Mouse (Mus musculus): ENCODE data around the gene Hfe. TPM values are rescaled to one million over a fixed set of nuclear protein-coding genes. Genes with fewer than 3 reads are reported as not detected.
"Not testable (repeated sequence)": the region's sequence is repeated elsewhere in the genome, so short reads cannot be mapped to it uniquely, and the experiment has no call there.

The Hfe gene
- total RNA-seq, 2 experiments from 2014 or later, result 25.6 to 25.7 TPM

DNA sequence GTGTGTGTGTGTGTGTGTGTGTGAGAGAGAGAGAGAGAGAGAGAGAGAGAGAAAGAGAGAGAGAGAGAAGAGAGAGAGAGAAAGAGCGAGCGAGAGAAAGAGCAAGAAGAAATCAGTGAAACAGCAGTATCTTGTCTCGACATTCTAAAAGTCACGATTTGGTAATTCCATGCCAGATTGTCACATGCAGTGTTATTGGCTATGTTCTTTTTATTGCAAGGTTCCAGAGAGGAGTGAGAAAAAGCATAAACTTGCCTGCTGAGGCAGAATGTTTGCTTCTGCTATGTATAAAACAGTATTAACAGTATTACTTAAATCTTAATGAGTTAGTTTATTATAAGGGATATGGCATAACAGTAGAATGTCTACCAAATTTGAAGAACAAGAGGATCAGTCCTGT is 24.7 kb downstream of the Hfe start:
- no peak for DNase-seq (ENCODE audit: low spot score)

DNA sequence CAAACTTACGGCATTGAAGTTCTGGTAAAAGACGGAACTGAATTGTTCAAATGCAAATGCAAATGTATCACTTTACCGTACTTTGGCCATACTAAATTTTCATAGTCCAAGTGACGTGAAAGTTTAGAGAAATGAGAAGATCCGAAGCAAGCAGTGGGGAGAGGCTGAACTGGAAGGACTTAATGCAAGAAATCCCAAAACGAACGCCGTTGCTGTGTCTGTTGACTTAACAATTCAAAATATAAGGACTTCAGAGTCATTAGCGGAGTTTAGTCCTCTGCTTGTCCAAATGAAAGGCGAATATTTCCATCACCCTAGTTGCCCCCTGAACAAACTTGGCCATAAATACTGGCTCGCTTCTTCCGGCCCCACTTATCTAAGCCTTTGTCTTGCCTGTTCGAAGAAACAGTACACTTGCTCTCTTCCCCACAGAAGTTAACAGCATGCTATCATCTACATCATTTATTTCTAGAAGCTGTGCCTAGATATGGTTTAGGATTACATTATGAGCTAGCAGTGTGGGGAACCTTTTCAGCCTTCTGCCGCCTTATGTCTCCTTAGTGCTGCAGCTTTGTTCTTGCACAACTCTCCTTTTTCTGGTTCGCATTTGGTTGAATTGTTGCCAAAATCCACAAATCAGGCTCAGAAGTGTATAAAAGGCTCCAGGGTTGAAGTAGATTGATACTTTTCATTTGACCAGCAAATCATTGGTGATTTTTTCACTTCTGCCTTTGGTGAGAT is 25.4 kb downstream of the Hfe start:
- DNase-seq (ENCODE audit: low spot score), result no peak

- peak; percentile 58 for DNase-seq (ENCODE audit: low spot score)
These were observed 26.2 kb downstream of the Hfe start for GRCm38 (mm10) chr13:23684295-23684945.

GRCm38 (mm10) chr13:23683755-23684281 is 26.8 kb downstream of the Hfe start, which contains the start of the genes Hist1h2ac and Hist1h2bc:
Hist1h2ac (minus strand) TSS chr13:23683948.
Hist1h2bc (plus strand) TSS chr13:23684199.
- DNase-seq (ENCODE audit: low spot score), result peak; percentile 89

DNA sequence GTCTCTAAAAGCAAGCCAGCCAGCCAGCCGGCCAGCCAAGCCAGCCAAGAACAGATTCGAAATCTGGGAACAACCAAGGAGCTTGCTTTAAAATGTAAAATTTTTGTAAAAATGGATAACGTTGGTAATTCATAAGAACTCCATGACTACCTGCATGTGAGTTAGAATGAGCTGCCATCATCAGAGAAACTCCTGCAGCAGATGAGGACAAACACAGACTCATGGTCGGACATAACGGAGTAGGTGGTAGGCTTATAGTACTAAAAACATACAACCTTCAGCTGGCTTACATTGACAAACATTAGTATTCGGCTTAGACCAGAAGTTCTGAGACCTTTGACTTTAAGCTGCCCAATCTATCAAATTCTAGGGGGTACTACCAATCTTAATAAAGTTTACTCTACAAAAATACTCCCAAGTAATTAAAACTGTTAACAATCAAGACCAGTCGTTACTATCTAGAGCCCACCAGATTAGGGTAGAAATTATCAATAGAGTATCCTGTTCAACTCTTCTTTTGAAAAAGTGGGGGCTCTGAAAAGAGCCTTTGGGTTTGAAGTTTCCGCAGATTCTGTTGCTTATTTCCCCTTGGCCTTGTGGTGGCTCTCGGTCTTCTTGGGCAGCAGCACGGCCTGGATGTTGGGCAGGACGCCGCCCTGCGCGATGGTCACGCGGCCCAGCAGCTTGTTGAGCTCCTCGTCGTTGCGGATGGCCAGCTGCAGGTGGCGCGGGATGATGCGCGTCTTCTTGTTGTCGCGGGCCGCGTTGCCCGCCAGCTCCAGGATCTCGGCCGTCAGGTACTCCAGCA is 27.5 kb downstream of the Hfe start:
- DNase-seq (ENCODE audit: low spot score), result not testable (repeated sequence)

DNA sequence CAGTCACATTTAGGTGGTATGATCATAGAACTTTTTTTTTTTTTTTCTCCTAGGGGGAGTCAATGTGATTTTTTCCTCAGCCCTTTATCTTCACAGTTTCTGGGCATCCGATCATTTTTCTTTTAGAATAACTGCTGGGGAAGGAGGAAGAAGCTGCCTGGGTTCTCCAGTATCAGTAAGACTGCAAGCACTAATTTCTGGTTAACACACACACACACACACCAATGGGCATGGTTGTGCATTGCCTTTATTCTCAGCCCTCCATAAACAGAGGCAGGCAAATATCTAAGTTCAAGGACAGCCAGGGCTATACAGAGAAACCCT is 28.1 kb downstream of the Hfe start:
- DNase-seq (ENCODE audit: low spot score), result no peak

DNA sequence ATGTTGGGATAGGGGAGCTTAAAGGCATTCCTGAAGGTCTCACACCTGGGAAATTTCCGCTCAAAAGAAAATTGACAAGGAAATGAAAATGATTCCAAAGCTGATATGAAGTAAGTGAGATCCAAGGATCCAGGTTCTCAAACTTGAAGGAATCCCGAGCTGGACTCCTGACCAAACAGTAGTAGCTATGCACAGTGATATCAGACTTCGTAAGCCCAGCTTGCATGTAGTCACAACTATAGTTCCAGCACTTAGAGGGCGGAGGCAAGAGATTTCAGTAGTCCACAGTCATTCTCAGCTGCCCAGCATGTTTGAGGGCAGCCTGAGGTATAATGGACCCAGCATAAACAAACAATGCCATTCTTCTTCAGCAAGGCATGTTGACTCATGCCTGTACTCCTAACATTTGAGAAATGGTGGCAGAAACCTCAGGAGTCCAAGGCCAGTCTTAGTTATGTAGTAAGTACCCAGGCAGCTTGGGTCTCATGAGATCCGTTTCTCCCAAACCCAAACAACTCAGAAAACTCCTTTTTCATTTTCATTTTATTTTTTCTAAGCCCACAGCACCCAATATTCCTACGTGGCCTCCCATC is 28.6 kb downstream of the Hfe start:
- no peak for DNase-seq (ENCODE audit: low spot score)

DNA sequence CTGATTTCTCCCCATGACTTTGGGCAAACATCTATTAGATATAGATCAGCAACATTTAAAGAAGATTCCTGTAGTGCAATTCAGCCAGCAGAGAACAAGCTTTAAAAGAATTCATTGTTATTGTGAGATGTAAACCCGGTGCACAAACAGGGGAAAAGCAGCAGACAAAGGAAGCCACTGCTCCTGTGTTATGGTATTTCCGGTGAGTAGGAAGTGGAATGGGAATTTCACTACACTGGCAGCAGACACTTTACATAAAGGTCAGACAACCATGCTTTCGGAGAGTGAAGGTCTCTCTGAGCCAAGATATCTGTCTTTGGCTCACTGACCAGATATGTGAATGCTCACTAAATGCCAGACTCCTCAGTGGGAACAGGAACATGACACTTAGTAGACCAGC is 48.1 kb downstream of the Hfe start:
- DNase-seq (ENCODE audit: low spot score), result no peak

DNA sequence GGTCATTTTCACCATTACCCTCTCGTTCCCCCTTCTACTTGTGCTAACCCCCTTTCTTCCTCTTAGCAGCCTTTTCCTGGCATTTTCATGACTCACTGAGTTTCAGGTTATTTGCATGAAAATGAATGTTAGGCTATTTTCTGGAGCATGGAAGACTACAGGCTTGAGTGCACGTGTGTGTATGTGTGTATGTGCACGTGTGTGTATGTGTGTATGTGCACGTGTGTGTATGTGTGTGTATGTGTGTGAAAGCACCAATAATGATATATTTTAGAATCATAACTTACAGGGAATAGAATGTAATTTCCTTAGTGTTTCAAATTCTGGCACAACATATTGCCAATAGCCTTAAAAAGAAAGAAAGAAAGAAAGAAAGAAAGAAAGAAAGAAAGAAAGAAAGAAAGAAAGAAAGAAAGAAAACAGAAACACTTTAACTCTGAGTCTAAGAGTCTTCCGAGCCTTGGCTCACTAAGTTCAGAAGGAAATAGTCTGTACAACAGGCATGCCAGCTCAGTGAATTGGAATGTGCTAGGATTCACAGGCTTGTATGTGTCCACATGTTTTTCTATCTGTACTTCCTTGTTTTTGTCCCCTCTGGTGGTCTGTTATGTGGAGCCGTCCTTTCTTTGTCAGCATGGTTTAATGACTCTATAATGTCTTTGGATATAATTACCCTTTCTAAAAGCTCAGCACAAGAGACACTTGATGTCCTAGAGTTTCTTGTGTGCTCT is 50.9 kb downstream of the Hfe start:
- no peak for DNase-seq (ENCODE audit: low spot score)

Small RNA genes within 50 kb of the gene (microRNA-seq; reads per million reads assigned to microRNA genes)
- not detected for gene Gm44314
- not detected for gene Gm44350
- gene Gm44484, result not detected

Other genes starting within 250 kb of the Hfe start
- not detected for gene Btn1a1, start 245.0 kb downstream of the Hfe start, total RNA-seq (2021)
- gene Btn2a2, start 222.0 kb downstream of the Hfe start, total RNA-seq (2021), result not detected
- 100 to 1,000 TPM; 149 to 163 TPM for gene Hist1h4h, start 179.8 kb downstream of the Hfe start, total RNA-seq (2021)
- 1 to 10 TPM in 1 of 2 experiments, under 1 TPM in 1; 0.73 to 1.9 TPM for gene Hist1h2af, start 176.9 kb downstream of the Hfe start, total RNA-seq (2021)
- gene Hist1h3g, start 175.4 kb downstream of the Hfe start, total RNA-seq (2021), result under 1 TPM; 0.55 to 0.57 TPM
- gene Hist1h2bh, start 167.5 kb downstream of the Hfe start, total RNA-seq (2021), result 1 to 10 TPM; 1.0 to 1.1 TPM
- 1 to 10 TPM; 3.0 to 4.8 TPM for gene Hist1h3f, start 166.8 kb downstream of the Hfe start, total RNA-seq (2021)
- 10 to 100 TPM in 1 of 2 experiments, 1 to 10 TPM in 1; 8.3 to 12.3 TPM for gene Hist1h4f, start 159.2 kb downstream of the Hfe start, total RNA-seq (2021)
- gene Hist1h1d, start 157.6 kb downstream of the Hfe start, total RNA-seq (2021), result under 1 TPM; 0.83 to 0.89 TPM
- 10 to 100 TPM; 11.6 to 12.3 TPM for gene Hist1h3e, start 148.5 kb downstream of the Hfe start, total RNA-seq (2021)
- under 1 TPM; 0.41 to 0.85 TPM for gene Hist1h2ae, start 139.6 kb downstream of the Hfe start, total RNA-seq (2021)
- gene Hist1h2bg, start 139.5 kb downstream of the Hfe start, total RNA-seq (2021), result 1 to 10 TPM; 2.2 to 3.7 TPM
- gene Hist1h2bf, start 136.7 kb downstream of the Hfe start, total RNA-seq (2021), result 1 to 10 TPM; 1.3 to 5.3 TPM
- 1 to 10 TPM in 1 of 2 experiments, under 1 TPM in 1; 0.80 to 1.7 TPM for gene Hist1h2ad, start 136.5 kb downstream of the Hfe start, total RNA-seq (2021)
- gene Hist1h3d, start 135.1 kb downstream of the Hfe start, total RNA-seq (2021), result 1 to 10 TPM; 3.2 to 3.7 TPM
- 10 to 100 TPM; 33.6 to 46.4 TPM for gene Hist1h4d, start 129.3 kb downstream of the Hfe start, total RNA-seq (2021)
- 10 to 100 TPM; 13.2 to 15.7 TPM for gene Hist1h2be, start 89.7 kb downstream of the Hfe start, total RNA-seq (2021)
- gene Hist1h1e, start 88.3 kb downstream of the Hfe start, total RNA-seq (2021), result 10 to 100 TPM; 31.1 to 41.1 TPM
- gene Hist1h2ac, start 26.9 kb downstream of the Hfe start, total RNA-seq (2021), result 1 to 10 TPM in 1 of 2 experiments, under 1 TPM in 1; 0.68 to 1.3 TPM
- gene Hist1h2bc, start 26.7 kb downstream of the Hfe start, total RNA-seq (2021), result 10 to 100 TPM; 66.4 to 69.8 TPM
- not detected for gene Hist1h1t, start 15.0 kb downstream of the Hfe start, total RNA-seq (2021)
- gene Hist1h4c, start 12.4 kb downstream of the Hfe start, total RNA-seq (2021), result 10 to 100 TPM; 57.1 to 66.2 TPM
- 100 to 1,000 TPM; 157 to 219 TPM for gene Hist1h1c, start 28.0 kb upstream of the Hfe start, total RNA-seq (2021)
- not detected for gene Hist1h3c, start 34.7 kb upstream of the Hfe start, total RNA-seq (2021)
- 1 to 10 TPM; 1.3 to 1.4 TPM for gene Hist1h2bb, start 35.9 kb upstream of the Hfe start, total RNA-seq (2021)
- under 1 TPM in 1 of 2 experiments, not detected in 1; 0.82 TPM for gene Hist1h2ab, start 40.3 kb upstream of the Hfe start, total RNA-seq (2021)
- 1 to 10 TPM in 1 of 2 experiments, not detected in 1; 1.3 TPM for gene Hist1h3b, start 41.4 kb upstream of the Hfe start, total RNA-seq (2021)
- 1 to 10 TPM; 1.6 to 1.9 TPM for gene Hist1h4b, start 46.2 kb upstream of the Hfe start, total RNA-seq (2021)
- gene Hist1h4a, start 50.4 kb upstream of the Hfe start, total RNA-seq (2021), result 1 to 10 TPM in 1 of 2 experiments, under 1 TPM in 1; 0.89 to 2.8 TPM
- gene Hist1h3a, start 51.5 kb upstream of the Hfe start, total RNA-seq (2021), result 1 to 10 TPM; 5.1 to 5.3 TPM
- under 1 TPM; 0.66 to 0.76 TPM for gene Hist1h1a, start 52.8 kb upstream of the Hfe start, total RNA-seq (2021)
- not detected for gene Trim38, start 59.1 kb upstream of the Hfe start, total RNA-seq (2021)
- gene Slc17a2, start 96.1 kb upstream of the Hfe start, total RNA-seq (2021), result not detected
- gene Slc17a3, start 128.6 kb upstream of the Hfe start, total RNA-seq (2021), result under 1 TPM in 1 of 2 experiments, not detected in 1; 0.21 TPM
- gene Slc17a1, start 156.9 kb upstream of the Hfe start, total RNA-seq (2021), result not detected
- under 1 TPM in 1 of 2 experiments, not detected in 1; 0.09 TPM for gene Slc17a4, start 204.2 kb upstream of the Hfe start, total RNA-seq (2021)
- not detected for gene Hist1h2ba, start 223.3 kb upstream of the Hfe start, total RNA-seq (2021)
- gene Hist1h2aa, start 223.6 kb upstream of the Hfe start, total RNA-seq (2021), result not detected

Measured in gastrocnemius, adult 18-20 months (tissue).